Mouse (Mus musculus) fat pad, adult 2 months (tissue): Measurements from ENCODE around the gene Gm4302.
"Not testable (repeated sequence)": the region's sequence is repeated elsewhere in the genome, so short reads cannot be mapped to it uniquely, and the experiment has no call there.

Experiments
- DNase-seq: peaks from one replicate; pipeline ENCODE4 v3.0.0-alpha.2; 2011; ENCODE audit warnings: low read depth, low spot score; ENCODE audit errors: extremely low read depth

The Gm4302 gene

GRCm38 (mm10) chr10:100340536-100340935, at the start of gene Gm4302:
Gene Gm4302, plus strand, starts transcription at chr10:100340836.
- not testable (repeated sequence) for DNase-seq

- no peak for DNase-seq
Observed at GRCm38 (mm10) chr10:100296105-100296504, 44.5 kb upstream of the Gm4302 start.

- not testable (repeated sequence) for DNase-seq
Observed at GRCm38 (mm10) chr10:100300106-100300505, 40.5 kb upstream of the Gm4302 start.

- DNase-seq, result not testable (repeated sequence)
Observed at GRCm38 (mm10) chr10:100335376-100335775, 5.3 kb upstream of the Gm4302 start, which contains the start of gene Gm4301. Gene Gm4301, plus strand, starts transcription at chr10:100335676.

GRCm38 (mm10) chr10:100345672-100346071, 5.0 kb downstream of the Gm4302 start, which contains the start of gene Gm4303:
Gene Gm4303, plus strand, starts transcription at chr10:100345972.
- not testable (repeated sequence) for DNase-seq

- DNase-seq, result not testable (repeated sequence)
Observed at GRCm38 (mm10) chr10:100350793-100351192, 10.2 kb downstream of the Gm4302 start, which contains the start of gene Gm4305. Gene Gm4305, plus strand, starts transcription at chr10:100351093.

GRCm38 (mm10) chr10:100356841-100357240, 16.2 kb downstream of the Gm4302 start:
- DNase-seq, result not testable (repeated sequence)

GRCm38 (mm10) chr10:100361038-100361437, 20.4 kb downstream of the Gm4302 start, which contains the start of gene Gm4307:
Gene Gm4307, plus strand, starts transcription at chr10:100361338.
- DNase-seq, result not testable (repeated sequence)

GRCm38 (mm10) chr10:100382460-100382859, 41.8 kb downstream of the Gm4302 start, which contains the start of gene Gm4312:
Gene Gm4312, minus strand, starts transcription at chr10:100382560.
- not testable (repeated sequence) for DNase-seq
